Mouse (Mus musculus) heart, adult 2 months (tissue): ENCODE data around the gene Wwc2. TPM values are rescaled to one million over a fixed set of nuclear protein-coding genes. Genes with fewer than 3 reads are reported as not detected.
"Not testable (repeated sequence)": the region's sequence is repeated elsewhere in the genome, so short reads cannot be mapped to it uniquely, and the experiment has no call there.

ENCODE experiments used
- DNase-seq, 2 experiments: peaks; one replicate each; pipeline ENCODE4 v3.0.0; 2021
- H3K27ac ChIP-seq: fragments of 200-600 bp; 2 replicates; pipeline ENCODE4 v1.8.1; 2022
- H3K27me3 ChIP-seq: fragments of 200-500 bp; 2 replicates; pipeline ENCODE4 v1.6.1; 2012; ENCODE audit warnings: mild to moderate bottlenecking, low read length, inconsistent platforms, mixed read lengths; ENCODE audit not compliant: control insufficient read depth, insufficient read depth
- H3K36me3 ChIP-seq: fragments of 200-500 bp; 2 replicates; pipeline ENCODE4 v1.6.1; 2012; ENCODE audit warnings: low read length, inconsistent platforms; ENCODE audit not compliant: control insufficient read depth, insufficient read depth
- H3K4me1 ChIP-seq: fragments of 200-500 bp; 2 replicates; pipeline ENCODE4 v1.6.1; 2011; ENCODE audit warnings: low read length; ENCODE audit not compliant: control insufficient read depth, insufficient read depth
- H3K4me3 ChIP-seq: fragments of 200-600 bp; 2 replicates; pipeline ENCODE4 v1.8.1; 2022
- H3K79me2 ChIP-seq: fragments of 200-500 bp; replicated peaks from 2 replicates; pipeline ENCODE4 v1.6.1; 2012; ENCODE audit warnings: mild to moderate bottlenecking, inconsistent platforms, low read length, moderate library complexity, mixed read lengths; ENCODE audit not compliant: control insufficient read depth, insufficient read depth
- H3K9ac ChIP-seq: fragments of 200-500 bp; 2 replicates; pipeline ENCODE4 v1.6.1; 2012; ENCODE audit warnings: low read depth, mild to moderate bottlenecking, control low read depth, inconsistent platforms, low read length, mixed read lengths
- CTCF ChIP-seq: fragments of 200-600 bp; IDR thresholded peaks from 2 replicates; pipeline ENCODE4 v1.8.1; 2022; ENCODE audit warnings: antibody characterized with exemption, mild to moderate bottlenecking, moderate library complexity
- EP300 ChIP-seq: fragments of 200-500 bp; IDR thresholded peaks from 2 replicates; pipeline ENCODE4 v1.6.1; 2011; ENCODE audit warnings: low read depth, low read length, control low read depth; ENCODE audit not compliant: insufficient read depth
- POLR2A ChIP-seq: fragments of 200-500 bp; IDR thresholded peaks from 2 replicates; pipeline ENCODE4 v1.6.1; 2011; ENCODE audit warnings: mild to moderate bottlenecking, low read depth, low read length, control low read depth; ENCODE audit not compliant: insufficient read depth
- WGBS: fragments of 180-500 bp; shearing (Covaris S2); methylation state at CpG from one replicate; pipeline ENCODE4 v1.1.7; 2018; 5-methylcytosine and 5-hydroxymethylcytosine counted together
- intact Hi-C: fragments of 180-260 bp; cut with DNase I; formaldehyde crosslinking; loops from one replicate; pipeline ENCODE4 v1.15.1; 2025
- polyA plus RNA-seq: library from polyadenylated mRNA; depleted of rRNA; stranded (reverse); fragments of >200 nt; gene quantifications from 2 replicates; pipeline ENCODE4 v1.2.3, GENCODE M21; 2012
- total RNA-seq, 2 experiments: library from RNA; stranded (reverse); gene quantifications; 2 replicates each; pipeline ENCODE4 v1.2.3; 2021

Wwc2 gene
- total and polyA plus RNA-seq, 3 experiments = 8.3 to 26.9 (median 25.2) TPM

DNA sequence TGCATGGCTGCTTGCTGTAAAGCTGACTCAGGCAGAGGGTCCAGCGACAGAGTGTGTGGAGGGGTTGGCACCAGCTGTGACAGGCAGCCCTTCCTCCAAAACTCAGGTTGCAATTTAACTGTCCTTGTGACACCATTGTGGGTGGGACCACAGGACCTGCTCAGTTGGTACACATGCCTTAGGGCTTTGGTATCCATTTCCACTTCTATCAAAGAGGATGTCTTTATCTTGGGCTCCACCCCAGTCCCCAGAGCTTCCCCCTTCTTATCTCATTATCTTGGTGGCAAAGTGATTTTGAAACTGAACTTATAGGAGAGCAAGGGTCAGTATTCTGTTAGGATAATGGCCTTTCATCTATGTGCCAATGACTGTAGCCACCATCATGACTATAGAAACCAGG lies 156.8 kb downstream of the Wwc2 start:
- intact Hi-C loops = no loop called here
- H3K36me3 ChIP-seq = no peaks in the 10 kb centered on the region
- 94% methylated on average over 1 of the region's 1 CpGs for WGBS
- H3K27me3 ChIP-seq = no peaks in the 10 kb centered on the region
- no peak for DNase-seq
- H3K79me2 ChIP-seq = no peaks in the 10 kb centered on the region
- TF ChIP-seq POLR2A (no peak), EP300 (no peak), CTCF (no peak)
- H3K9ac ChIP-seq = no peak overlapping the region
- no peak overlapping the region for H3K4me3 ChIP-seq
- H3K27ac ChIP-seq = no peak overlapping the region
- no peaks in the 10 kb centered on the region for H3K4me1 ChIP-seq

DNA sequence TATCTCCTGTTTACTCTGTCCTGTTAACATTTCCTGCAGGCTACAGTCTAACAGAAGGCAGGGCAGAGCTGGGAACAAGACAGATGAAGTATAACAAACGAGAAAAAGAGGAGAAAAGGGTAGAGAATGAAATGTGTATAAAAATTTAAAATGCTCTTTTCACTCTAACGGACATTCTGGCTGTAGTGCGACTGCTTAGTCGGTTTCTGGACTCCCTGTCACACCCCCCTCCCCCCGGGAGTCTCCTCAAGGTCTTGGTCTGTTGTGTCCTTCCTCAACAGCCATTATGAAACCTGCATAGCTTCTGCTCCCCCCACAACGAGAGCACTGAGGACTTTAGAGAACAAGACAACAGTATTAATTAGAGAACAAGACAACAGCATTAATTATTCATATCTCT lies 158.1 kb downstream of the Wwc2 start:
- Histone ChIP-seq H3K27me3 (no peaks in the 10 kb centered on the region), H3K79me2 (no peaks in the 10 kb centered on the region), H3K36me3 (no peaks in the 10 kb centered on the region), H3K9ac (no peak overlapping the region), H3K4me3 (no peak overlapping the region), H3K4me1 (no peaks in the 10 kb centered on the region), H3K27ac (no peak overlapping the region)
- WGBS = 77% methylated on average over 6 of the region's 6 CpGs
- DNase-seq = peak in 1 of 2 experiments; percentile 5
- intact Hi-C loops = no loop called here
- TF ChIP-seq EP300 (no peak), POLR2A (no peak), CTCF (no peak)

DNA sequence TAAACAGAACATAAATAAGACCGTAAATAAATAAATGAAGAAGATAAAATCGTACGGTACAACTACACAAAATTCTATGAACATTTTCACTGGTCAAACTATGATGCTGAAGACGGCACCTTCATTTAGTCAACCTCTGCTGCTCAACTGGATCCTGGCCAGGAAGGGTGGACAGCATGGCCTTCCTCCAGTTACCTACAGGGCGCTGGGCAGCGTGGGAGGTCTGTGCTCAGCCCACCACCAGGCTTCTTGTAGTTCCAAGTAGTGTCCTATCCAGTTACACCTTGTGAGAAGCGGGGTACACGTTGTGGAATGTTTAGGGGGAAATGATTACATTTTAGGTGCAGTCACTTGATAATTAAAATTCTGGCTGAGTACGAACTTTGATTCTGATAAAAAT lies 163.8 kb downstream of the Wwc2 start:
- no peak for TF ChIP-seq EP300
- TF ChIP-seq POLR2A = no peak
- TF ChIP-seq CTCF = no peak
- peak in 1 of 2 experiments; percentile 8 for DNase-seq
- Histone ChIP-seq H3K27me3 (no peaks in the 10 kb centered on the region), H3K4me1 (no peaks in the 10 kb centered on the region), H3K4me3 (no peak overlapping the region), H3K36me3 (no peaks in the 10 kb centered on the region), H3K27ac (no peak overlapping the region), H3K79me2 (no peaks in the 10 kb centered on the region), H3K9ac (no peak overlapping the region)
- intact Hi-C loops = loop anchor here (5.0 kb wide), 1 partner anchor 85 kb away; no protein-coding TSS in a partner anchor
- 89% methylated on average over 9 of the region's 9 CpGs for WGBS

DNA sequence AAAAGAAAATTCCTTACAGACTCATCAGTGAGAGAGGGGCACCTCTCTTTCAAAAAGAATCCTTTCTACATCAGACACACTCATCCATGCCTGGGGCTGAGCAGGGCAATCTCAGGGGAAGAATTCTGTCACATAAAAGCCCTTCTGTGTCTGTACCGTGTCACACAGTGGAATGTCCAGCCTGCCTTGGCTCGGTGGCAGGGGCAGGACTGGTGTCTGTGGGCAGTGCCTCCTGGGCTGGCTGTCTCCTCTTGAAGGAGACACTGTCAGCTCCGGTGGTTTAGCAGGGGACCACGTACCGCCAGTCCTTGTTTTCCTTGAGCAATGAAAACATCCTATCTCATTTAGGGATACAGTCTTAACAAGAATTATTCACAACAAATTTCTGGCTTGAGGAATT lies 165.1 kb downstream of the Wwc2 start:
- 40% methylated on average over 5 of the region's 5 CpGs for WGBS
- Histone ChIP-seq H3K9ac (no peak overlapping the region), H3K27ac (no peak overlapping the region)

DNA sequence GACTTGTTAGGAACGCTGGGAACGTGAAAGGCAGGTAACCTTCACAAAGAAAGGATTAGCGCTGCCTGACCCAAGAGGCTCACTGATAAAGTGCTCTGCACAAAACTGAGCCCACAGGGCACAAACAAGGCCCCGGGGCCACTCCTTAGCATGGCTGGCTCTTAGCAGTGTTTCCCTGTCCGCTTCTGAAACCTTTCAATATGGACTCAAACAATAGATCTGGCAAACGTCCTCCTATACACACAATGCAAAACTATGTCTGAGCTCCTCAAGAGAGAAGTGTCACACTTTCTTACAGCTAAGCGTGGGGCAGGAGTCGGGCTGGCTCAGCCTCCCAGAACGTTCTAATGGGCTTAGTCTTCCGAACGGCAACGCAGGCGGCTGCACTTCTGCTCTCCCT lies 166.5 kb downstream of the Wwc2 start, which contains the start of gene Cldn22:
TSS of gene Cldn22 (plus strand) at position 301 of the 400 bp plus-strand sequence.
- TF ChIP-seq CTCF = no peak
- TF ChIP-seq EP300 = no peak
- TF ChIP-seq POLR2A = no peak
- WGBS = 78% methylated on average over 13 of the region's 13 CpGs
- Histone ChIP-seq H3K36me3 (no peaks in the 10 kb centered on the region), H3K4me3 (no peak within 1 kb of the TSS), H3K79me2 (no peaks in the 10 kb centered on the region), H3K4me1 (no peaks in the 10 kb centered on the region), H3K27me3 (no peaks in the 10 kb centered on the region), H3K27ac (no peak within 1 kb of the TSS), H3K9ac (no peak within 1 kb of the TSS)
- intact Hi-C loops = no loop called here
- peak in 1 of 2 experiments; percentile 19 for DNase-seq

More for the DNA sequence above, 165.1 kb downstream of the Wwc2 start:
- Histone ChIP-seq H3K36me3 (no peaks in the 10 kb centered on the region), H3K4me1 (no peaks in the 10 kb centered on the region), H3K4me3 (no peak overlapping the region), H3K27me3 (no peaks in the 10 kb centered on the region), H3K79me2 (no peaks in the 10 kb centered on the region)
- DNase-seq = peak in 1 of 2 experiments; percentile 28
- no peak for TF ChIP-seq POLR2A
- TF ChIP-seq CTCF = no peak
- no peak for TF ChIP-seq EP300
- intact Hi-C loops = loop anchor here (5.0 kb wide), 1 partner anchor 83 kb away; no protein-coding TSS in a partner anchor

DNA sequence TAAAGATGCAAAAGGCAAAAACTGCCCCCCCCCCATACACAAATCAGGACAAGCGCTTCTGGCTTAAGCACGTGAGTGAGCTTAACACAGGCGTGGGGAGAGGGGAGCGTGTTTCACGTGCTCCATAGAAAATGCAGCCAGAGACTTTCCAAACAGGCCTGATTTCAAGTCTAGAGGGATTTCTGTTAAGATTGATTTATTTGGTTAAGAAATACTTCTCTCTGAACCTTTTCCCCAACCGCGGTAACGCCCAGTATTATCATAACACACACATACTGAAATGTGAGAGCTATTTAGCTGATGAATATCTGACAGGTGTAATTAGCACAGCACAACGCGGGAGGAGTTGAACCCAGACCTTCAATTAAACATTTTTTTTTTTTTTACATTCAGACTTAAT lies 166.9 kb downstream of the Wwc2 start:
- Histone ChIP-seq H3K27me3 (no peaks in the 10 kb centered on the region), H3K27ac (no peak overlapping the region), H3K36me3 (no peaks in the 10 kb centered on the region), H3K4me1 (no peaks in the 10 kb centered on the region), H3K79me2 (no peaks in the 10 kb centered on the region), H3K9ac (no peak overlapping the region), H3K4me3 (no peak overlapping the region)
- intact Hi-C loops = no loop called here
- WGBS = 73% methylated on average over 10 of the region's 10 CpGs
- TF ChIP-seq POLR2A = no peak
- no peak for TF ChIP-seq EP300
- no peak for TF ChIP-seq CTCF
- DNase-seq = peak in 1 of 2 experiments; percentile 14

DNA sequence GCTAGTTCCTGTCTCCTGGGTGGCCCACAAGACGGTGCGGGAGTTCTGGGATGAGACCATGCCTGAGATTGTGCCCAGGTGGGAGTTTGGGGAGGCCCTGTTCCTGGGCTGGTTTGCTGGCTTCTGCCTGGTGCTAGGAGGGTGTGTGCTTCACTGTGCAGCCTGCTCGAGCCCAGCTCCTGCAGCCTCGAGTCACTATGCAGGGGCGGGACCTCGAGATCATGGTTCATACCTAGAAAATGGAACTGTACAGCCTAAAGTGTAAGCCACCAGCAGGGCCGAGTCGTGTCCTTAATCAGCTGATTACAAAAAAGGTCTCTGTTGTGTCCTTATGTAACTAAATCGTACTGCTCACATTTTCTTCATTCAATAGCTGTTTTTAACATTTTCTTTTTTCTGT lies 168.2 kb downstream of the Wwc2 start:
- H3K27me3 ChIP-seq, H3K4me1 ChIP-seq, H3K9ac ChIP-seq, intact Hi-C loops, H3K4me3 ChIP-seq, H3K36me3 ChIP-seq, H3K27ac ChIP-seq, H3K79me2 ChIP-seq: not testable (repeated sequence)
- peak in 1 of 2 experiments; percentile 8 for DNase-seq
- 65% methylated on average over 7 of the region's 9 CpGs for WGBS
